Mouse (Mus musculus) liver, embryonic 14.5 days (tissue): ENCODE measurements around the gene Erbb3.

Experiments
- CTCF ChIP-seq: IDR thresholded peaks from 2 replicates; pipeline ENCODE4 v1.5.1; 2016; ENCODE audit warnings: antibody characterized with exemption, low read depth, control low read depth
- EP300 ChIP-seq: IDR thresholded peaks from 2 replicates; pipeline ENCODE4 v1.6.1; 2016; ENCODE audit warnings: antibody characterized with exemption, low read depth

DNA sequence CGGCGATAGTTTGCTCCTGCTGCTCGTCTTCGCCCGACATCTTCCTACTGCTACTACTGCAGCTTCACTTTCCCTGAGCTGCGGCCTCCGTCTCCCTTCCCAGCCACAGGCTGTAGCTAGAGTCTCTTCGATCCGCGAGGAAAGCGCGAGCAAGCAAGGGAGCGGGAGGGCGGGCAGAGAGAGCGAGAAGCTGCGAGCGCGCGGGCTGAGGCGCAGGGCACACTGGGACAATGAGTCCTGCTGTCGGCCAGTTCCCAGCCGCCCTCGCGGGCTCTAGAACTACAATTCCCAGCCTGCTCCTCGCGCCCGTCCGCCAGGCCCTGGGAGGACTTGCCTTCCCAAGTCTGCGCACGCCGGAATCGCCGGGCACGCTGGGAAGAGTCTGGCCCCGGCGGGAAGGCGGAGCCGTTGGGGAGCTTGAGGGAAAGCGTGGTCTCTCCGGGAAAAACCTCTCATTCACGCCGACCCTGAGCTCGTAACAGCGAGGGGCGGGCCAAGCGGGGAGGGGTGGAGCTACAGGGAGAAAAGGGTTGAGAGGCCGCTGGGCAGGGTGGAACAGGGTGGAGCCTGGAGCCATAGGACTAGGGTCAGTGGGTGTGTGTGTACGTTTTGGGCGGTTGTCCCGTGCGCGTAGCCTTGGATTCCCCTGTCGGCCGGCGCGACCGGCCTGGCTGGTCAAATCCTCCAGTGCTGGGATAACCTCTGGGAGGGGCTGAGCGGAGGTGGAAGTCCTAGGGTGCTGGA lies 23.5 kb downstream of the Erbb3 start, which contains the start of gene Pa2g4:
- TF ChIP-seq CTCF (peak; percentile 43), EP300 (0 out of 2 replicates have a peak, but pooled peaks have one; percentile 0)
